Mouse (Mus musculus): ENCODE data around the gene Mtif2.

Mtif2 gene

GRCm38 (mm10) chr11:29525988-29526794, at the start of gene Mtif2:
TSS of gene Mtif2 (plus strand) at chr11:29526408.
- in situ Hi-C loops (cut with MboI, MseI) = loop anchor here in 1 of 2 experiments (25.0 kb wide), 2 partner anchors 389 to 661 kb away; partner anchors contain the start of gene Pnpt1

GRCm38 (mm10) chr11:29493135-29493534, 33.1 kb upstream of the Mtif2 start:
- in situ Hi-C loops (cut with MboI, MseI) = loop anchor here in 1 of 2 experiments (10.0 kb wide), 1 partner anchor 108 kb away; no protein-coding TSS in a partner anchor

GRCm38 (mm10) chr11:29496962-29497361, 29.2 kb upstream of the Mtif2 start:
- in situ Hi-C loops (cut with MboI, MseI) = loop anchor here in 1 of 2 experiments (10.0 kb wide), 1 partner anchor 112 kb away; no protein-coding TSS in a partner anchor

DNA sequence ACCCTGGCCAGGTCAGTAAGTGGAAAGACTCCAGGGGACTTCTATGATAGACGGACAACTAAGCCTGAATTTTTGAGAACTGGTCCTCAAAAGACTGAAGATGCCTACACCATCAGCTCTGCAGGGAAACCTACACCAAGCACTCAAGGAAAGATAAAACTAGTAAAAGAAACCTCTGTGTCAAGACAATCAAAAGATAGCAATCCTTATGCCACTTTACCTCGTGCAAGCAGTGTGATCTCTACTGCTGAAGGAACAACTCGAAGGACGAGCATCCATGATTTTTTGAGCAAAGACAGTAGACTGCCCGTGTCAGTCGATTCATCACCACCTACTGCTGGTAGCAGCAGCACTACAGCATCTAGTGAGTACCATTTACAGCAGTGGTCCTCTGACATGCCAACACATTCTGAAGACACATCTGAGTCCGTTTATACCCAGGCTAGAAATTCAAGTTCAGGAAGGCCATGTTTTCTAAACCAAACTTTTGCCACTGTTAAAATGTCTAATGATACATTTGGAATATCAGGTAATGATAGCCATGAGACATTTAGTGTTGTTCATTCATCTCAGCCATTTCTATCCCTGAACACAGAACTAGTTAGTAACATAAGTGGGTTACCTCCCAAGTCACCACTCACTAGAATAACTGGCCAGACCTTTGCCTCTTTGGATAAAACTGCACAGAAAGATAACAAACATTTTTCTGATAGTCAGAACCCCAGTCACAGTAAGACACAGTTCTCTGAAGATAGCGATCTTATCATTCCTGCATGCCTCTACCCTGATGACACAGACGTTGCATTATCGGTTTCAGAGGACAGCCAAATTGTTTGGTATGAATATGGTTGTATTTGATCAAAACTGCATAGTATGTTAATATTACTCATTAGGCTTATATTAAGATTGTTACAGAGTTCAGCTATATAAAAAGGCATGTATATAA, 22.0 kb upstream of the Mtif2 start:
- in situ Hi-C loops (cut with MboI, MseI) = loop anchor here in 1 of 2 experiments (5.0 kb wide), 1 partner anchor 548 kb away; no protein-coding TSS in a partner anchor

GRCm38 (mm10) chr11:29504899-29505625, 21.1 kb upstream of the Mtif2 start:
- in situ Hi-C loops (cut with MboI, MseI) = loop anchor here in 1 of 2 experiments (5.0 kb wide), 1 partner anchor 547 kb away; no protein-coding TSS in a partner anchor

GRCm38 (mm10) chr11:29509421-29509820, 16.8 kb upstream of the Mtif2 start:
- in situ Hi-C loops (cut with MboI, MseI) = no loop called here

GRCm38 (mm10) chr11:29512818-29513535, 13.2 kb upstream of the Mtif2 start:
- in situ Hi-C loops (cut with MboI, MseI) = no loop called here

DNA sequence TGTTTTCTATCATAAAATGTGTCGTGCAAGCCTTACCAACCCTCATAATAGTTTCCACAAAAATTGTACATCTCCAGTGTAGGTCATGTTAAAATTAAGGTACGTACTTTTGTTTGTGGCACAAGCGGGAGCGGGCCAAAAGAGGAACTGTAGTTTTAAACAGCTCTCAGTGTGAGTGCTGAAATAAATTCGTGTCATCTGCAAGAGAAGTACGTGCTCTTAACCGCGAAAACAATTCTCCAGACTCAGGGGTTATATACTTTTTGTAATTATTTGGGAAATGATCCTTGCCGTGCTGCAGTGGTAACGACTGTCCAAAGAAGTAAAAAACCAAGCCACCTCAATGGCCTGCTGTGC, 11.9 kb upstream of the Mtif2 start:
- in situ Hi-C loops (cut with MboI, MseI) = no loop called here

DNA sequence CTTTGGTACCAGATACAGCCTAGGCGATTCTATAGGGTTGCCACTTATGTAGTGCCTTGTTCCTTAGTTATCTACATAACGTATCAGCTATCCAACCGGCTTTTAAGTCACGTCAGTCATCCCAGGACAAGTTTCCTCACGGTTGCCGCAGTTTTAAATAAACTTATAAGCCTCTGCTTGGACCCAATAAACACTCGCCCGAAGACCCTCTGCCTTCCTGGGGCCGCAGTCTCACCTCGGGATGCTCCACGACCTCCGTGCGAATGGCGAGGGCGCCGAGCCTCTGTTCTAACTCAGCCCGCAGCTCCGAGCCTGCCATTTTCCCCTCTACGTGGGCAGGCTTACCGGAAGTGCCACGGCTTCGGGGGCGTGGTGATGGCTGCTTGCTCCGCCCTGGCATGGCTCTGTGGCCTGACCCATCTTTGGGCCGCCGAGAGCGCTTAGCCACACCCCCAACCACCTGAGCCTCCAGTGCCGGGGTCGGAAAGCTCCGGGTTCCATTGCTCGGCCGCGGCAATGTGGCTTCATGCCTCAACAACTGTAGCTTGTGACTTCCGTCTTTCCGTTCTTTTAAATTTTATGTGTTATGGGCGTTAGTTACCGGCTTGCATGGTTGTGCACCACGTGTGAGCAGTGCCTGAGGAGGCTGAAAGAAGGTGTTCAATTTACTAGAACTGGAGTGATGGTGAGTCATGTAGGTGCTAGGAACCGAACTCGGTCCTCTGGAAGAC, 11.4 kb upstream of the Mtif2 start, which contains the start of gene Prorsd1:
Gene Prorsd1, minus strand, starts transcription at position 352 of the 731 bp plus-strand sequence.
- in situ Hi-C loops (cut with MboI, MseI) = no loop called here

DNA sequence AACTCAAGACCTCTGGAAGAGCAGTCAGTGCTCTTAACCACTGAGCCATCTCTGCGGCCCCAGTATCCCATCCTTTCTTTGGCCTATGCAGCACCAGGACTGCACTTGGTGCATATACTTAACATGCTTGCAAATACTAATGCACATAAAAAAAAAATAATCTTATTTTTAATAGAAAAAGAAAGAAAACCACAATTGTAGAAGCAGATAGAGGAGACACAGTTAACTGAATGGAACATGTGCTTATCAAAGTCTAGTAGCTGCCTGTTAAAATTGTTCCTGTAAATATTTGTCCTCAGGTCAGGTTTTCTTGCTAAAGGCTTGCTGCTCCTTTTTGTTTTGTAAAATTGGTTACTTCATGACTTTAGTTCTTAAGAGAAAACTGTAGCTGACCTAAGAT, 12.0 kb downstream of the Mtif2 start:
- in situ Hi-C loops (cut with MboI, MseI) = loop anchor here in 1 of 2 experiments (10.0 to 25.0 kb wide), 3 partner anchors 313 to 649 kb away; partner anchors contain the start of gene Pnpt1

DNA sequence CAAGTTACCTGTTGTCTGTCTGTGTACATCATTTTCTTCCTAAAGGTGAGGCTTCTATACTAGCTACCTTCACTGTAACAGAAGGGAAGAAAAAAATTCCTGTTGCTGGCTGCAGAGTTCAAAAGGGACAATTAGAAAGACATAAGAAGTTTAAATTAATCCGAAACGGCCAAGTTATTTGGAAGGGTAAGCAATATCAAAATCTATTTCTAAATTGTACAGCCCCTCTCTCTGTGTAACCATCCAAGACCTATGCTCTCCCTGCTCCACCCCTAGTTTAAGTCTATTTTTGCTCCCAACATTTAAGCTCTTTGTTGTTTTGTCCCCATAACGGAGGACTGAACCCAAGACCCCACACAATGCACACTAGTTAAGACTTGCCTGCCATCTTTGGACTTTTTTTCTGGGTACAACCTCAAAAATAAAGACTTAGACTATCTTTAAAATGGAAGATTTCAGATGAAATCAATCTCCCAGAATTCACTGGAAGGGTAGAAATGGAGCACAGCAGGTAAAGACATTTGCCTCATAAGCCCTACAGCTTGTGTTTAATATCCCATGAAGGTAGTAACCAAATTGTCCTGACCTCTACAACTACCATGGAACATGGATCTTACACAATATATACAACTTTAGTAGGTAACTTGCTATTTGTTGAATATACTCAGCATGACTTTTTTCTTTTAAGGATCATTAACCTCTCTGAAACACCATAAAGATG, 18.2 kb downstream of the Mtif2 start:
- in situ Hi-C loops (cut with MboI, MseI) = loop anchor here (10.0 to 25.0 kb wide), 3 partner anchors 150 to 643 kb away; partner anchors contain the start of genes Pnpt1 (in 1 of the 2) and Rtn4 (in 1 of the 2)

- in situ Hi-C loops (cut with MboI, MseI) = loop anchor here (5.0 to 25.0 kb wide), 4 partner anchors 147 to 642 kb away; partner anchors contain the start of genes Rtn4 (in 2 of the 2) and Pnpt1 (in 1 of the 2)
These were observed 19.0 kb downstream of the Mtif2 start for GRCm38 (mm10) chr11:29545150-29545752.

DNA sequence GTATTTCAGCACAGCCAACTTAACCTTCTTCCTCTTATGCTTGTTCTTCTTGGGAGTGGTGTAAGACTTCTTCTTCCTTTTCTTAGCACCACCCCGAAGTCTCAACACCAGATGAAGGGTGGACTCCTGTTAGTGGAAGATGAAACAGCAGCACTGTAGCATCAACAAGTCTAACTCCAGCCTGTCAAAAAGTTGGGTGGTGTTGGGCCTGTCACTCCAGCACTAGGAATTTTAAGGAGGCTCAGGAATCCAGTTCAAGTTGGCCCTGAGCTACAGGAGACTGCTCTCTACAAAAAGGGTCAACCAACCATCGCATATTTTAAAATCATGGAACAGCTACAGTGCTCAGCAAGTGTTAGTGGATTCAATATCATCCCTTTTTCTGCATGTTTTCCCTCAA, 20.1 kb downstream of the Mtif2 start:
- in situ Hi-C loops (cut with MboI, MseI) = loop anchor here (5.0 to 25.0 kb wide), 4 partner anchors 146 to 641 kb away; partner anchors contain the start of genes Rtn4 (in 2 of the 2) and Pnpt1 (in 1 of the 2)

- in situ Hi-C loops (cut with MboI, MseI) = loop anchor here (5.0 to 25.0 kb wide), 4 partner anchors 146 to 641 kb away; partner anchors contain the start of genes Rtn4 (in 2 of the 2) and Pnpt1 (in 1 of the 2)
These were observed 20.6 kb downstream of the Mtif2 start for GRCm38 (mm10) chr11:29546762-29547161.

GRCm38 (mm10) chr11:29547249-29547751, 21.1 kb downstream of the Mtif2 start:
- in situ Hi-C loops (cut with MboI, MseI) = loop anchor here (5.0 to 25.0 kb wide), 4 partner anchors 145 to 640 kb away; partner anchors contain the start of genes Rtn4 (in 2 of the 2) and Pnpt1 (in 1 of the 2)

GRCm38 (mm10) chr11:29547752-29548503, 21.7 kb downstream of the Mtif2 start, which contains the start of the genes Clhc1 and Rps27a:
TSS of gene Clhc1 (plus strand) at chr11:29547950.
TSS of gene Rps27a (minus strand) at chr11:29548109.
- in situ Hi-C loops (cut with MboI, MseI) = loop anchor here (5.0 to 25.0 kb wide), 4 partner anchors 144 to 639 kb away; partner anchors contain the start of genes Rtn4 (in 2 of the 2) and Pnpt1 (in 1 of the 2)
